Mouse (Mus musculus): ENCODE data around the gene Mief2. TPM values are rescaled to one million over a fixed set of nuclear protein-coding genes. Genes with fewer than 3 reads are reported as not detected.

Gene Mief2
- polyA plus RNA-seq, 1 experiment from 2014 or later, result 25.5 TPM

- Histone ChIP-seq H3K9ac (replicated peaks; ENCODE audit: low read depth, low read length) (no peak overlapping the region), H3K27ac (ENCODE audit: low read length) (no peak overlapping the region), H3K9me3 (ENCODE audit: control insufficient read depth, low read length) (no peaks in the 10 kb centered on the region), H3K36me3 (ENCODE audit: control insufficient read depth, insufficient read depth) (no peaks in the 10 kb centered on the region), H3K27me3 (replicated peaks; ENCODE audit: control insufficient read depth, insufficient read depth, low read length) (no peaks in the 10 kb centered on the region), H3K4me2 (ENCODE audit: low read length) (no peak overlapping the region), H3K4me1 (replicated peaks; ENCODE audit: control insufficient read depth, insufficient read depth, low read length) (peaks cover 22% of the 10 kb centered on the region), H3K4me3 (replicated peaks; ENCODE audit: low read length) (no peak overlapping the region)
- 81% methylated on average over 4 of the region's 4 CpGs for WGBS
- no peak for ATAC-seq
Measured at GRCm38 (mm10) chr11:60772161-60772560, 44.0 kb downstream of the Mief2 start.

- Histone ChIP-seq H3K4me3 (replicated peaks; ENCODE audit: low read length) (no peak overlapping the region), H3K4me2 (ENCODE audit: low read length) (no peak overlapping the region), H3K9ac (replicated peaks; ENCODE audit: low read depth, low read length) (no peak overlapping the region), H3K4me1 (replicated peaks; ENCODE audit: control insufficient read depth, insufficient read depth, low read length) (peaks cover 35% of the 10 kb centered on the region), H3K9me3 (ENCODE audit: control insufficient read depth, low read length) (no peaks in the 10 kb centered on the region), H3K36me3 (ENCODE audit: control insufficient read depth, insufficient read depth) (no peaks in the 10 kb centered on the region), H3K27me3 (replicated peaks; ENCODE audit: control insufficient read depth, insufficient read depth, low read length) (no peaks in the 10 kb centered on the region), H3K27ac (ENCODE audit: low read length) (no peak overlapping the region)
- no peak for ATAC-seq
- WGBS, result 85% methylated on average over 3 of the region's 3 CpGs
Measured at GRCm38 (mm10) chr11:60774158-60774689, 46.0 kb downstream of the Mief2 start.

GRCm38 (mm10) chr11:60774841-60775240, 46.6 kb downstream of the Mief2 start:
- no peak overlapping the region for H3K9ac ChIP-seq (replicated peaks; ENCODE audit: low read depth, low read length)
- no peak overlapping the region for H3K4me2 ChIP-seq (ENCODE audit: low read length)
- 93% methylated on average over 1 of the region's 1 CpGs for WGBS

GRCm38 (mm10) chr11:60775578-60775977, 47.4 kb downstream of the Mief2 start:
- Histone ChIP-seq H3K27me3 (replicated peaks; ENCODE audit: control insufficient read depth, insufficient read depth, low read length) (no peaks in the 10 kb centered on the region), H3K36me3 (ENCODE audit: control insufficient read depth, insufficient read depth) (peaks cover 2% of the 10 kb centered on the region; the same call in 1 of the 2 replicates), H3K4me3 (replicated peaks; ENCODE audit: low read length) (peak overlapping the region; percentile 96; the same call in 1 of the 2 replicates), H3K27ac (ENCODE audit: low read length) (no peak overlapping the region), H3K9me3 (ENCODE audit: control insufficient read depth, low read length) (no peaks in the 10 kb centered on the region), H3K4me2 (ENCODE audit: low read length) (peak overlapping the region; percentile 87), H3K4me1 (replicated peaks; ENCODE audit: control insufficient read depth, insufficient read depth, low read length) (peaks cover 49% of the 10 kb centered on the region), H3K9ac (replicated peaks; ENCODE audit: low read depth, low read length) (no peak overlapping the region; the same call in 1 of the 2 replicates)
- no peak for ATAC-seq
- WGBS, result 55% methylated on average over 6 of the region's 6 CpGs

More at GRCm38 (mm10) chr11:60774841-60775240, 46.6 kb downstream of the Mief2 start:
- Histone ChIP-seq H3K27me3 (replicated peaks; ENCODE audit: control insufficient read depth, insufficient read depth, low read length) (no peaks in the 10 kb centered on the region), H3K4me3 (replicated peaks; ENCODE audit: low read length) (no peak overlapping the region), H3K27ac (ENCODE audit: low read length) (no peak overlapping the region), H3K36me3 (ENCODE audit: control insufficient read depth, insufficient read depth) (no peaks in the 10 kb centered on the region), H3K4me1 (replicated peaks; ENCODE audit: control insufficient read depth, insufficient read depth, low read length) (peaks cover 42% of the 10 kb centered on the region), H3K9me3 (ENCODE audit: control insufficient read depth, low read length) (no peaks in the 10 kb centered on the region)
- ATAC-seq, result no peak

- Histone ChIP-seq H3K36me3 (ENCODE audit: control insufficient read depth, insufficient read depth) (peaks cover 2% of the 10 kb centered on the region; the same call in 1 of the 2 replicates), H3K4me1 (replicated peaks; ENCODE audit: control insufficient read depth, insufficient read depth, low read length) (peaks cover 56% of the 10 kb centered on the region), H3K9me3 (ENCODE audit: control insufficient read depth, low read length) (no peaks in the 10 kb centered on the region), H3K9ac (replicated peaks; ENCODE audit: low read depth, low read length) (peak overlapping the region; percentile 76), H3K27ac (ENCODE audit: low read length) (peak overlapping the region; percentile 80; the same call in 1 of the 2 replicates), H3K4me2 (ENCODE audit: low read length) (peak overlapping the region; percentile 87), H3K27me3 (replicated peaks; ENCODE audit: control insufficient read depth, insufficient read depth, low read length) (no peaks in the 10 kb centered on the region), H3K4me3 (replicated peaks; ENCODE audit: low read length) (peak overlapping the region; percentile 96)
- no peak for ATAC-seq
- WGBS, result 5% methylated on average over 17 of the region's 17 CpGs
Measured at GRCm38 (mm10) chr11:60776107-60776828, 48.1 kb downstream of the Mief2 start.

GRCm38 (mm10) chr11:60776829-60777740, 48.9 kb downstream of the Mief2 start, which contains the start of the genes Top3a and Smcr8:
Gene Top3a, minus strand, starts transcription at chr11:60777365.
Gene Smcr8, plus strand, starts transcription at chr11:60777524.
- ATAC-seq, result peak; percentile 100
- H3K4me1 ChIP-seq (replicated peaks; ENCODE audit: control insufficient read depth, insufficient read depth, low read length), result peaks cover 64% of the 10 kb centered on the region
- WGBS, result under 1% methylated on average over 62 of the region's 62 CpGs
- H3K36me3 ChIP-seq (ENCODE audit: control insufficient read depth, insufficient read depth), result peaks cover 2% of the 10 kb centered on the region; the same call in 1 of the 2 replicates
- peak within 1 kb of the TSS; percentile 80 for H3K27ac ChIP-seq (ENCODE audit: low read length)
- H3K27me3 ChIP-seq (replicated peaks; ENCODE audit: control insufficient read depth, insufficient read depth, low read length), result no peaks in the 10 kb centered on the region
- no peaks in the 10 kb centered on the region for H3K9me3 ChIP-seq (ENCODE audit: control insufficient read depth, low read length)
- H3K4me2 ChIP-seq (ENCODE audit: low read length), result peak within 1 kb of the TSS; percentile 87
- peak within 1 kb of the TSS; percentile 76 for H3K9ac ChIP-seq (replicated peaks; ENCODE audit: low read depth, low read length)
- H3K4me3 ChIP-seq (replicated peaks; ENCODE audit: low read length), result peak within 1 kb of the TSS; percentile 96

- H3K4me3 ChIP-seq (replicated peaks; ENCODE audit: low read length), result peak overlapping the region; percentile 96
- H3K27ac ChIP-seq (ENCODE audit: low read length), result peak overlapping the region; percentile 80
- WGBS, result 31% methylated on average over 16 of the region's 16 CpGs
- H3K4me2 ChIP-seq (ENCODE audit: low read length), result peak overlapping the region; percentile 71
- H3K9ac ChIP-seq (replicated peaks; ENCODE audit: low read depth, low read length), result peak overlapping the region; percentile 76
- peaks cover 2% of the 10 kb centered on the region; the same call in 1 of the 2 replicates for H3K36me3 ChIP-seq (ENCODE audit: control insufficient read depth, insufficient read depth)
- H3K27me3 ChIP-seq (replicated peaks; ENCODE audit: control insufficient read depth, insufficient read depth, low read length), result no peaks in the 10 kb centered on the region
- H3K4me1 ChIP-seq (replicated peaks; ENCODE audit: control insufficient read depth, insufficient read depth, low read length), result peaks cover 70% of the 10 kb centered on the region
- no peak for ATAC-seq
- H3K9me3 ChIP-seq (ENCODE audit: control insufficient read depth, low read length), result no peaks in the 10 kb centered on the region
Measured at GRCm38 (mm10) chr11:60777801-60778370, 49.7 kb downstream of the Mief2 start.

GRCm38 (mm10) chr11:60779673-60780189, 51.5 kb downstream of the Mief2 start:
- H3K4me2 ChIP-seq (ENCODE audit: low read length), result peak overlapping the region; percentile 34
- H3K36me3 ChIP-seq (ENCODE audit: control insufficient read depth, insufficient read depth), result peaks cover 13% of the 10 kb centered on the region
- no peak for ATAC-seq
- peak overlapping the region; percentile 35; the same call in 1 of the 2 replicates for H3K9ac ChIP-seq (replicated peaks; ENCODE audit: low read depth, low read length)
- WGBS, result 88% methylated on average over 10 of the region's 10 CpGs
- peak overlapping the region; percentile 7; the same call in 1 of the 2 replicates for H3K4me3 ChIP-seq (replicated peaks; ENCODE audit: low read length)
- no peaks in the 10 kb centered on the region for H3K9me3 ChIP-seq (ENCODE audit: control insufficient read depth, low read length)
- no peak overlapping the region for H3K27ac ChIP-seq (ENCODE audit: low read length)
- H3K27me3 ChIP-seq (replicated peaks; ENCODE audit: control insufficient read depth, insufficient read depth, low read length), result no peaks in the 10 kb centered on the region
- peaks cover 64% of the 10 kb centered on the region for H3K4me1 ChIP-seq (replicated peaks; ENCODE audit: control insufficient read depth, insufficient read depth, low read length)
